Mouse (Mus musculus) MEL (cell line): ENCODE results near the gene Gpd2.

Experiments used
- EP300 ChIP-seq, 2 experiments: IDR thresholded peaks; 2 replicates each; pipeline ENCODE4 v1.6.1; 2011; ENCODE audit warnings: improper control_type of control experiment in 2 of 2, low read length in 2 of 2, low read depth in 1 of 2, mild to moderate bottlenecking in 1 of 2
- USF1 ChIP-seq: IDR thresholded peaks from 2 replicates; pipeline ENCODE4 v1.6.1; 2014; ENCODE audit warnings: low read depth, mild to moderate bottlenecking, inconsistent platforms, low read length, improper control_type of control experiment, moderate library complexity
- ZNF384 ChIP-seq: IDR thresholded peaks from 2 replicates; pipeline ENCODE4 v1.6.1; 2012; ENCODE audit warnings: low read depth, mild to moderate bottlenecking, inconsistent platforms, low read length, improper control_type of control experiment

GRCm38 (mm10) chr2:57331266-57331665 lies 93.8 kb downstream of the Gpd2 start:
- TF ChIP-seq USF1 (no peak), ZNF384 (no peak), EP300 (IDR thresholded peaks at IDR 0.05; ENCODE audit: low read depth in 1 of 2, low read length in 2 of 2) (no peak)
